Mouse (Mus musculus) ES-Bruce4 (cell line): ENCODE results near the gene Cad.

Experiments used
- CTCF ChIP-seq: IDR thresholded peaks from one replicate; pipeline ENCODE4 v1.8.1; 2011; ENCODE audit warnings: low read depth, low read length
- EP300 ChIP-seq: IDR thresholded peaks from 2 replicates; pipeline ENCODE4 v1.6.1; 2011; ENCODE audit warnings: low read depth, low read length; ENCODE audit not compliant: insufficient read depth
- POLR2A ChIP-seq: IDR thresholded peaks from one replicate; pipeline ENCODE4 v1.8.1; 2011; ENCODE audit warnings: low read length; ENCODE audit not compliant: insufficient read depth

GRCm38 (mm10) chr5:31030926-31031325 lies 23.7 kb upstream of the Cad start:
- no peak for TF ChIP-seq CTCF
- no peak for TF ChIP-seq POLR2A
- no peak for TF ChIP-seq EP300
